Mouse (Mus musculus): ENCODE results near the gene Ctsz.
A peak's percentile ranks its signal among the peaks of the same experiment; 100 is the strongest.

Gene Ctsz

DNA sequence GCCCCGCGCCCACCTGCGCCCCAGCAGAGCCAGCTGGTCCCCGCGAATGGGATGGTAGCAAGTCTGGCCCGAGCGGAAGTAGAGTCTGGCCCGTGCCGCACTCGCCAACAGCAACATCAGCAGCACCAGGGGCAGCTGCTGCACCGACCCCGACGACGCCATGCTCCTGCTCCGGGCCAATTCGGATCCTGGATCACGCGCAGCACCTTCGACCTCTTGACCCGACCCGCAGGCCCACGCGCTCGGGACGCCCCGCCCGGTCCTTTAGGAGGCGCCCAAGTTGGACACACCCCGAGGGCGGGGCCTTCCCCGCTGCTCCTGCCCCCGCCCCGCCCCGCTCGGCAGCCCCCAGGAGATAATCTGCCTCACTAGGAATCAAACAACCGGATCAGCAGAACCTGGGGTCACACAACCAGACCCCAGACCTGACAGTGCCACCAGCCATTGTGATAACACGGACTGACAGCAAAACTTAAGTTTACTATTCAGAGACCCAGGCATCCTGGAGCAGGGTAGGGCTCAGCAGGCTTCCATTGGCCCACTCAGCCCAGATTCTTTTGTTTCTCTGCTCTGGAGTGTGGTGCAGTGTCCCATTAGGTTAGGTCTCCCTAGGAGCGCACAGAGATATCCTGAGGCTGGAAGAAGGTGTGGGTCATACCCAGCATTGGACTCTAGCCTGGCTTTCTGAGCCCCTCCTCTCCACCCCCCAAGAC, at the start of gene Ctsz:
TSS of gene Ctsz (minus strand) at position 303 of the 713 bp plus-strand sequence.
- DNase-seq (ENCODE audit: low spot score in 2 of 2): peak; percentile 75

DNA sequence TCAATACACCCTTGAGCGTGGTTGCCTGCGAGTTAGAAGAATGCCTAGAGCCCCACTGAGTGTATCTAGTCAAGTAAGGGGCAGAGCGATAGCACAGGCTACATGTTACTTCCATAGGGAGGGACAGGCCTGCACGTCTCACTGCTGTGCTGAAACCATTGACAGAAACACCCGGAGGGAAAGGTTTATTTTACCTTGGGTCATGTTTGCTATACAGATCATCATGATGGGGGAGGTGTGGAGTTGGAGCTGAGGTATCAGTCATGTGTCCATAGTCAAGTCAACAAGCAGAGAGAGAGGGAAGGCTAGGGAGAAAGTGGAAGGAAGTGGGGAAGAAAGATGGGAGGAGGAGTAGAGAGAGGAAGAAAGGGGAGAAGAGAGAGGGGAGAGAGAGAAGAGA, 48.2 kb upstream of the Ctsz start:
- no peak for DNase-seq (ENCODE audit: low spot score in 2 of 2)

DNA sequence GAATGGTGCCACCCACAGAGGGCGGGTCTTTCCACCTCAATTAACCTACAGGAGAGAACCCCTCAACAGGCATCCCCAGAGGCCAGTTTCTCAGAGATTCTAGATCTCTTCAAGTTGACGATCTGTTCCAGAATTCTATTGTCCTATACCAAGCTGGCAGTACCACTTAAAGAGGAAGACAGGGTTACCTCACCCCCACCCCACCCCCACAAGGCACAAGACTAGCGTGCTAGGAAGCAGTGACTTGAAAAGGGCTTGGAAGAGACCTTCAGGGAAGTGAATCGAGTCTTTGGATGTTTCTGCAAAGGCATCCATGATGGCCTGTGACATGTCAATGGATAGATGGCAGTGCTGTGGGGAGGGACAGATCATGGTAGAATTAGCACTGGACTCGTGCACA, 39.9 kb upstream of the Ctsz start:
- DNase-seq (ENCODE audit: low spot score in 2 of 2): no peak

- DNase-seq (ENCODE audit: low spot score in 2 of 2): no peak
Observed at GRCm38 (mm10) chr2:174477543-174478319, 38.9 kb upstream of the Ctsz start.

GRCm38 (mm10) chr2:174473550-174473927, 34.7 kb upstream of the Ctsz start:
- no peak for DNase-seq (ENCODE audit: low spot score in 2 of 2)

DNA sequence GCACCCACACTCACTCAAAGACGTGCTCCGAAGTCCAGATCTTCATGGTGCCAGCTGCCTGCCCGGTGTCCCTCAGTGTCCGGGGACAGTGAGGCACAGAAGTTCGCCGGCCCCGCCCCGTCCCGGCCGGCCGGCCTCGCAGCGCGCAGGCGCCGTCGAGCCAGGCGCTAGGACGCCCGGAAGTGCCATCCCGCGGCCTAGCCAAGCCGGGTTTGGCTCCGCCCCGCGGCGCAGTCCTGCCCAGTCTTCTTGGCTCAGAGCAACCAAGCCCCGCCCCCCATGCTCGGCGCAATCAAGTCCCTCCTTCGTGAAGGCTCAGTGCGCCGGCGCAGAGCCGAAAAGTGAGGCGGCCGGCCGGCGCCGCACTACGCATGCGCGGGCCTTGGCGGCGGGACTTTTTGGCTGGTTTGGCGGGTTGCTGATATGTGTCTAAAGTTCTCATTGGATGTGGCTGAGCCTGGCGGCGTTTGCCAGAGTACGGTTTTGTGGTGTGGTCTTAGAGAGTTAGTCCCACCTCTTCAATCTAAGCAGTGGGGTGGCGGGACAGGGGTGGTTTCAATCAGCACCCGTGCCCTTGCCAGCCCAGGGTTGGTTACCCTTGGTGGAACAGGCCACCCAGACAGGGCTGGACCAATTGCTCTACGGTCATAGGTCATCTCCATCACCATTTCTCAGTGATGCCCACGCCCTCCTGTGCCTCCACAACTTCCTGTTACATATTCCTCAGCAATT, 34.1 kb upstream of the Ctsz start, which contains the start of gene Prelid3b:
TSS of gene Prelid3b (minus strand) at position 264 of the 732 bp plus-strand sequence.
- peak; percentile 99 for DNase-seq (ENCODE audit: low spot score in 2 of 2)

GRCm38 (mm10) chr2:174472407-174472806, 33.6 kb upstream of the Ctsz start:
- DNase-seq (ENCODE audit: low spot score in 2 of 2): no peak

GRCm38 (mm10) chr2:174470786-174471405, 32.1 kb upstream of the Ctsz start:
- no peak for DNase-seq (ENCODE audit: low spot score in 2 of 2)

- no peak for DNase-seq (ENCODE audit: low spot score in 2 of 2)
Observed at GRCm38 (mm10) chr2:174470333-174470732, 31.5 kb upstream of the Ctsz start.

DNA sequence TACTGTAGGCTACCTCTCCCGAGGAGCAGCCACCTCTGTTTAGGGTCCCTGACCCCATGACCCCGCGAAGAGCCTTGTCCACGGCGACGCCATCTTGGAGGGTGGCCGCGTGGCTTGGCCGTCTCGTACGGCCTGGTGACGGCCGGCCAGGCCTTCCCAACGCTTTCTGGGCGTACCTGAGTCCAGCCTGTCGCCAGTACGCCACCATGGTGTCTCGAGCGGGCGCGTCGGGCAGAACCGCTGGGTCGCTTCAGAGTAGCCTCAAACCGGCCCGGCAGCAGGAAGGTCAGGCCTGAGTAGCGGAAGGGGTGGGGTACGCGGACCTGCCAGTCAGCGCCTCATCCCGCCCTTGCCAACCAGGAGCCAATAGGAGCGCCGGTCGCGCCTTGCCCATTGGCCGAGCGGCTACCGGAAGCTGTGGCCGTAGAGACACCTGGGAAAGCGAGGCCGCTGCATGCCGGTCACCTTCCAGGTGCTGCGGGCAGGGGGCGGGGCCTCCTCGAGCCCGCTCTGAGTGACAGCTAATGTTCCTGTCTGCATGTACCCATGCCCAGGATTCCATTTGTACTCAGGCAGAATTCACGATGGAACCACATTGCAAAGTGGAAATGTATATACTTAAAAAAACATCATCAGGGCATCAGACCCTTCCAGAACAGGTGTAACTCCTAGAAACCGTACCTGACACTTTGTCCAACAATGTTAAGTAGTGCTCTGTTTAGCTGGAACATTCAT, 25.1 kb upstream of the Ctsz start, which contains the start of gene Atp5e:
TSS of gene Atp5e (minus strand) at position 317 of the 735 bp plus-strand sequence.
- DNase-seq (ENCODE audit: low spot score in 2 of 2): peak; percentile 96 to 97

- DNase-seq (ENCODE audit: low spot score in 2 of 2): peak in 1 of 2 experiments; percentile 15
Observed at GRCm38 (mm10) chr2:174463370-174463769, 24.5 kb upstream of the Ctsz start.

- no peak for DNase-seq (ENCODE audit: low spot score in 2 of 2)
Observed at GRCm38 (mm10) chr2:174459365-174459764, 20.5 kb upstream of the Ctsz start.

GRCm38 (mm10) chr2:174453681-174454080, 14.8 kb upstream of the Ctsz start:
- DNase-seq (ENCODE audit: low spot score in 2 of 2): no peak

- DNase-seq (ENCODE audit: low spot score in 2 of 2): no peak
Observed at GRCm38 (mm10) chr2:174450353-174450752, 11.5 kb upstream of the Ctsz start, which contains the start of gene Tubb1. TSS of gene Tubb1 (plus strand) at chr2:174450695.

DNA sequence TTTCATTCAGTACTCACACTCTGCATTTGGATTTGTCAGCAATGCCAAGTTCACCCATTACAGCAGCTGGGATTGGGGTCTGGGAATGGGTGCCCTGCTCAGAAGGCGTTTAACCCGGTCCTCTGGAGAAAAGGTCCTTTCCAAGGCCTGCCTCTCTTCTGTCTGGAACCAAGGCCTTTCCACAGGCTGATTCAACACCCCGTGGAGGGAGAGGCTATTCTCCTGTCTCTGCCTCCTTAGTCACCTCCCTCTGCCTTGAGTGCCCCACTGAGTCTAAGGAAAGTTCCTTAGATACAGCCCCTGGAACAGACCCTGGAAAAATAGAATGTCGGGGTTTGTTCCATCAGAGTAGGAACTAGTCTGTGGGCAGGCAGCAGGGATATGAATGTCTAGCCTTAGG, 9.6 kb upstream of the Ctsz start:
- DNase-seq (ENCODE audit: low spot score in 2 of 2): no peak

DNA sequence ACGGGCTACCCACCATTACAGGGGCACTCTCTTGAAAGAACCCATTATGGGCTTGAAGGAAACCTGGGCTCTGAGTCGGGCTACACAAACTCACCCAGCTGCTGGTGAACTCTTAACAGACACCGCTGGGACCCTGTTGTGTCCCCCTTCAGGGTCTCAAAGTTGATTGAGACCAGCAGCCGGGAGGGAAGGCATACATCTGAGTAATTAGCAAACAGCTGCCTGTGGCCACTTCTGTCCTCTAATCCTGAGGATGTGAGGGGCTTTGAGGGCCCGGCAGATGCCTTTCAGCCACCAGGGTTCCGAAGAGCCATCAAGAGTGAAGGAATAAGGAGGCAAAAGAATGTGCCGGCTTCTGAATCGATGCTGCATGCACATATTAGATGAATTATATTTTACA, 8.1 kb upstream of the Ctsz start:
- DNase-seq (ENCODE audit: low spot score in 2 of 2): no peak

GRCm38 (mm10) chr2:174446492-174446891, 7.7 kb upstream of the Ctsz start:
- no peak for DNase-seq (ENCODE audit: low spot score in 2 of 2)

- no peak for DNase-seq (ENCODE audit: low spot score in 2 of 2)
Observed at GRCm38 (mm10) chr2:174445018-174445417, 6.2 kb upstream of the Ctsz start.

GRCm38 (mm10) chr2:174444359-174444758, 5.5 kb upstream of the Ctsz start:
- no peak for DNase-seq (ENCODE audit: low spot score in 2 of 2)

- DNase-seq (ENCODE audit: low spot score in 2 of 2): no peak
Observed at GRCm38 (mm10) chr2:174443046-174443445, 4.2 kb upstream of the Ctsz start.

DNA sequence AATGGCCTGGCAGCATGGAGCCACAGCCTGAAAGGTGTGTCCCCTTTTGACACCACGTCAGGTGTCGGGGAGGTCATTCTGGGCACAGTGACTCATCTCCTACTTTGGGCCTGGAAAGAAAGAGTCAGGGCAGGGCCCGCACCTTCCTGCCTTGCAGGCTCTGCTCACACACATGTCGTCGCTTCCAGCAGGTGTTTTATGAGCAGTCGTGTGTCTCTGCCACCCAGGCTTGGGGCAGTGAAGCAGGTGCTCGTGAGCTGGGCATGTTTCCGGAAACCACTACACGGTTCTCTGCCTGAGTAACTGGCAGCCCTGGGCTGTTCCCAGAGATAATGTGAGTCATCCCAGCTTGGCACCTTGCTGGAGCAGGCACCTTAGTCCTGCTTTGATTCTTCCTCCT, 3.6 kb upstream of the Ctsz start:
- no peak for DNase-seq (ENCODE audit: low spot score in 2 of 2)

Measured in heart, adult 9 months (tissue).